Mouse (Mus musculus): ENCODE measurements around the gene Dock9. TPM values are rescaled to one million over a fixed set of nuclear protein-coding genes. Genes with fewer than 3 reads are reported as not detected.
A peak's percentile ranks its signal among the peaks of the same experiment; 100 is the strongest.

Gene Dock9
- total and polyA plus RNA-seq, 2 experiments from 2014 or later, result 4.1 to 20.5 TPM

DNA sequence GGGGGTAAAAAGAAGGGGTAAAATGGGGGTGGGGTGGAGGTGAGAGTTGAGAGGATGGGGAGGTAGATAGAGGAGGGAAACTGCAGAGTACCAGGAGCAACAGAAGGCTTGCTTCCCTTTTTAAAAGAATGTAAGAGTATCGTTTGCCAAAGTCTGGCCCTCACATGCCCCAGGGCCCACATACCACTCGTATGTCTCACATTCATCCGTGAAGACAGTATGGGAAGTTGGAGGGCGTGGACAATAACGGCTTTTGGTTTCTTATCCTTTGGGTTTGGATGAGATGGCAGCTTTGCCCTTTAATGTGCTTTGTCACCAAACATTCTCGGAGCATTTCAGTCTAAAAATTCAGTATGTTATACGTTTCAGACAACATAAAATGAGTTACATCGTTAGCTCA, 24.9 kb upstream of the Dock9 start:
- H3K4me2 ChIP-seq (ENCODE audit: low read depth, low read length), result no peak overlapping the region
- 75% methylated on average over 8 of the region's 8 CpGs for WGBS
- H3K27ac ChIP-seq (ENCODE audit: low read depth), result no peak overlapping the region
- TF ChIP-seq EP300 (IDR thresholded peaks at IDR 0.05; ENCODE audit: low read depth) (no peak), CTCF (IDR thresholded peaks at IDR 0.05; ENCODE audit: low read depth) (no peak)
- no peak overlapping the region for H3K4me3 ChIP-seq (ENCODE audit: low read depth, low read length)
- ATAC-seq (ENCODE audit: insufficient read depth, low read depth), result no peak
- H3K9ac ChIP-seq (replicated peaks; ENCODE audit: low read depth, low read length), result no peak overlapping the region
- no peaks in the 10 kb centered on the region for H3K36me3 ChIP-seq (replicated peaks; ENCODE audit: control insufficient read depth, insufficient read depth, low read length)
- peaks cover 14% of the 10 kb centered on the region; the same call in 1 of the 2 replicates for H3K4me1 ChIP-seq (ENCODE audit: control insufficient read depth, insufficient read depth)
- DNase-seq (ENCODE audit: low spot score), result no peak
- no peaks in the 10 kb centered on the region for H3K9me3 ChIP-seq (replicated peaks; ENCODE audit: control insufficient read depth, low read length)
- no peaks in the 10 kb centered on the region for H3K27me3 ChIP-seq (ENCODE audit: control insufficient read depth, insufficient read depth, low read length)

- ATAC-seq (ENCODE audit: insufficient read depth, low read depth), result no peak
- Histone ChIP-seq H3K36me3 (replicated peaks; ENCODE audit: control insufficient read depth, insufficient read depth, low read length) (no peaks in the 10 kb centered on the region), H3K4me2 (ENCODE audit: low read depth, low read length) (no peak overlapping the region), H3K4me3 (ENCODE audit: low read depth, low read length) (no peak overlapping the region), H3K27me3 (ENCODE audit: control insufficient read depth, insufficient read depth, low read length) (no peaks in the 10 kb centered on the region), H3K9me3 (replicated peaks; ENCODE audit: control insufficient read depth, low read length) (peaks cover 16% of the 10 kb centered on the region; the same call in 1 of the 2 replicates), H3K9ac (replicated peaks; ENCODE audit: low read depth, low read length) (no peak overlapping the region), H3K27ac (ENCODE audit: low read depth) (no peak overlapping the region), H3K4me1 (ENCODE audit: control insufficient read depth, insufficient read depth) (no peaks in the 10 kb centered on the region)
- no peak for TF ChIP-seq EP300 (IDR thresholded peaks at IDR 0.05; ENCODE audit: low read depth)
- no peak for TF ChIP-seq CTCF (IDR thresholded peaks at IDR 0.05; ENCODE audit: low read depth)
- no peak for DNase-seq (ENCODE audit: low spot score)
- WGBS, result 42% methylated on average over 4 of the region's 4 CpGs
These were observed 9.2 kb upstream of the Dock9 start for GRCm38 (mm10) chr14:121806791-121807190.

DNA sequence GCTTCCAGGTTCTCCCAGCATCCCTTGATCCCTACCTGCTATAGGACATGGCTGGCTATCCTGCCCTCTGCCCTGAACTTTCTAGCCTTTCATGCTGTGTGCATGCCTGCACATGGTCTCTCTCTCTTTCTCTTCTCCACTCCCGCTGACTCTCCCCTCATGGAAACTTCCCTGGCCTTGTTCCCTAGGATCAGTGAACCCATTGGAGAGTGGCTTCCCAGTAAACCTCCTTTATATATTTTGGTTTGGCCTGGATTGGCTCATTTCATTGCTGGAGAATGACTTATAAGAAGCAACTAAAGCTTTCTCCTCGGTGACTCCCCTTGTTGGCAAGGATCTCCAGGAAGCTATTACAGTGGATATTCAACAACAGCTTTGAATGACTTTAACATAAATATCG, 8.7 kb upstream of the Dock9 start:
- Histone ChIP-seq H3K4me2 (ENCODE audit: low read depth, low read length) (no peak overlapping the region), H3K4me1 (ENCODE audit: control insufficient read depth, insufficient read depth) (no peaks in the 10 kb centered on the region), H3K36me3 (replicated peaks; ENCODE audit: control insufficient read depth, insufficient read depth, low read length) (no peaks in the 10 kb centered on the region), H3K9me3 (replicated peaks; ENCODE audit: control insufficient read depth, low read length) (peaks cover 16% of the 10 kb centered on the region; the same call in 1 of the 2 replicates), H3K27ac (ENCODE audit: low read depth) (no peak overlapping the region), H3K4me3 (ENCODE audit: low read depth, low read length) (no peak overlapping the region), H3K9ac (replicated peaks; ENCODE audit: low read depth, low read length) (no peak overlapping the region), H3K27me3 (ENCODE audit: control insufficient read depth, insufficient read depth, low read length) (no peaks in the 10 kb centered on the region)
- ATAC-seq (ENCODE audit: insufficient read depth, low read depth) (no peak), DNase-seq (ENCODE audit: low spot score) (no peak)
- TF ChIP-seq EP300 (IDR thresholded peaks at IDR 0.05; ENCODE audit: low read depth) (no peak), CTCF (IDR thresholded peaks at IDR 0.05; ENCODE audit: low read depth) (no peak)
- WGBS, result 63% methylated on average over 3 of the region's 3 CpGs

- H3K27ac ChIP-seq (ENCODE audit: low read depth), result no peak overlapping the region
- H3K27me3 ChIP-seq (ENCODE audit: control insufficient read depth, insufficient read depth, low read length), result no peaks in the 10 kb centered on the region
- no peaks in the 10 kb centered on the region for H3K9me3 ChIP-seq (replicated peaks; ENCODE audit: control insufficient read depth, low read length)
- TF ChIP-seq CTCF (IDR thresholded peaks at IDR 0.05; ENCODE audit: low read depth) (no peak), EP300 (IDR thresholded peaks at IDR 0.05; ENCODE audit: low read depth) (no peak)
- H3K4me2 ChIP-seq (ENCODE audit: low read depth, low read length), result no peak overlapping the region
- no peak overlapping the region for H3K9ac ChIP-seq (replicated peaks; ENCODE audit: low read depth, low read length)
- H3K4me3 ChIP-seq (ENCODE audit: low read depth, low read length), result no peak overlapping the region
- DNase-seq (ENCODE audit: low spot score) (no peak), ATAC-seq (ENCODE audit: insufficient read depth, low read depth) (no peak)
- no peaks in the 10 kb centered on the region for H3K36me3 ChIP-seq (replicated peaks; ENCODE audit: control insufficient read depth, insufficient read depth, low read length)
- 81% methylated on average over 4 of the region's 4 CpGs for WGBS
- H3K4me1 ChIP-seq (ENCODE audit: control insufficient read depth, insufficient read depth), result no peaks in the 10 kb centered on the region
These were observed 6.8 kb upstream of the Dock9 start for GRCm38 (mm10) chr14:121804461-121804860.

GRCm38 (mm10) chr14:121800962-121801361, 3.3 kb upstream of the Dock9 start:
- Histone ChIP-seq H3K4me1 (ENCODE audit: control insufficient read depth, insufficient read depth) (0 out of 2 replicates have a peak, but pooled peaks cover 4% of the 10 kb centered on the region), H3K27me3 (ENCODE audit: control insufficient read depth, insufficient read depth, low read length) (peaks cover 5% of the 10 kb centered on the region; the same call in 1 of the 2 replicates), H3K4me2 (ENCODE audit: low read depth, low read length) (no peak overlapping the region), H3K9ac (replicated peaks; ENCODE audit: low read depth, low read length) (no peak overlapping the region), H3K9me3 (replicated peaks; ENCODE audit: control insufficient read depth, low read length) (no peaks in the 10 kb centered on the region), H3K27ac (ENCODE audit: low read depth) (no peak overlapping the region), H3K4me3 (ENCODE audit: low read depth, low read length) (no peak overlapping the region), H3K36me3 (replicated peaks; ENCODE audit: control insufficient read depth, insufficient read depth, low read length) (no peaks in the 10 kb centered on the region)
- peak; percentile 23 for TF ChIP-seq CTCF (IDR thresholded peaks at IDR 0.05; ENCODE audit: low read depth)
- no peak for TF ChIP-seq EP300 (IDR thresholded peaks at IDR 0.05; ENCODE audit: low read depth)
- DNase-seq (ENCODE audit: low spot score) (no peak), ATAC-seq (ENCODE audit: insufficient read depth, low read depth) (no peak)
- WGBS, result 17% methylated on average over 2 of the region's 2 CpGs

GRCm38 (mm10) chr14:121799112-121799511, 1.5 kb upstream of the Dock9 start:
- no peak overlapping the region for H3K4me3 ChIP-seq (ENCODE audit: low read depth, low read length)
- no peak overlapping the region for H3K9ac ChIP-seq (replicated peaks; ENCODE audit: low read depth, low read length)
- H3K4me1 ChIP-seq (ENCODE audit: control insufficient read depth, insufficient read depth), result 0 out of 2 replicates have a peak, but pooled peaks cover 4% of the 10 kb centered on the region
- H3K36me3 ChIP-seq (replicated peaks; ENCODE audit: control insufficient read depth, insufficient read depth, low read length), result no peaks in the 10 kb centered on the region
- TF ChIP-seq EP300 (IDR thresholded peaks at IDR 0.05; ENCODE audit: low read depth) (no peak), CTCF (IDR thresholded peaks at IDR 0.05; ENCODE audit: low read depth) (no peak)
- no peaks in the 10 kb centered on the region for H3K9me3 ChIP-seq (replicated peaks; ENCODE audit: control insufficient read depth, low read length)
- H3K27me3 ChIP-seq (ENCODE audit: control insufficient read depth, insufficient read depth, low read length), result peaks cover 8% of the 10 kb centered on the region; the same call in 1 of the 2 replicates
- WGBS, result 66% methylated on average over 7 of the region's 7 CpGs
- no peak overlapping the region for H3K27ac ChIP-seq (ENCODE audit: low read depth)
- ATAC-seq (ENCODE audit: insufficient read depth, low read depth), result no peak
- no peak for DNase-seq (ENCODE audit: low spot score)
- H3K4me2 ChIP-seq (ENCODE audit: low read depth, low read length), result no peak overlapping the region

All from heart, postnatal 0 days (tissue).